Mouse (Mus musculus) myocyte (in vitro differentiated cells): ENCODE measurements around the gene Cstf2t.

Experiments used
- E2F4 ChIP-seq: IDR thresholded peaks from one replicate; pipeline ENCODE4 v1.6.1; 2011; ENCODE audit warnings: mild to moderate bottlenecking, control low read depth, moderate library complexity; ENCODE audit not compliant: insufficient read depth
- MAX ChIP-seq: IDR thresholded peaks from one replicate; pipeline ENCODE4 v1.6.1; 2011; ENCODE audit warnings: low read depth, mild to moderate bottlenecking, control low read depth
- MYOD1 ChIP-seq, 3 experiments: IDR thresholded peaks; one replicate each; pipeline ENCODE4 v1.6.1; 2011; ENCODE audit warnings: control low read depth in 2 of 3, low read depth in 2 of 3, mild to moderate bottlenecking in 2 of 3, moderate library complexity in 1 of 3; ENCODE audit not compliant: insufficient read length in 2 of 3, control insufficient read depth in 1 of 3
- MYOG ChIP-seq, 3 experiments: IDR thresholded peaks; one replicate each; pipeline ENCODE4 v1.6.1; 2011; ENCODE audit warnings: control low read depth in 2 of 3, low read depth in 2 of 3, mild to moderate bottlenecking in 2 of 3; ENCODE audit not compliant: insufficient read length in 2 of 3, control insufficient read depth in 1 of 3, insufficient read depth in 1 of 3
- POLR2A ChIP-seq: IDR thresholded peaks from one replicate; pipeline ENCODE4 v1.6.1; 2011; ENCODE audit warnings: low read depth, mild to moderate bottlenecking, control low read depth, moderate library complexity; ENCODE audit not compliant: insufficient read length
- POLR2AphosphoS2 ChIP-seq: IDR thresholded peaks from one replicate; pipeline ENCODE4 v1.6.1; 2011; ENCODE audit warnings: low read depth, control low read depth; ENCODE audit not compliant: insufficient read length
- REST ChIP-seq: IDR thresholded peaks from one replicate; pipeline ENCODE4 v1.6.1; 2011; ENCODE audit warnings: mild to moderate bottlenecking, control low read depth, moderate library complexity; ENCODE audit not compliant: insufficient read depth, insufficient read length
- SRF ChIP-seq: IDR thresholded peaks from one replicate; pipeline ENCODE4 v1.6.1; 2011; ENCODE audit warnings: low read depth; ENCODE audit not compliant: control insufficient read depth, insufficient read length
- TCF12 ChIP-seq: IDR thresholded peaks from one replicate; pipeline ENCODE4 v1.6.1; 2011; ENCODE audit warnings: mild to moderate bottlenecking, control low read depth; ENCODE audit not compliant: poor library complexity, insufficient read depth, severe bottlenecking

GRCm38 (mm10) chr19:31097857-31098256 is 15.2 kb downstream of the Cstf2t start:
- no peak for TF ChIP-seq TCF12
- TF ChIP-seq MAX: no peak
- TF ChIP-seq POLR2A: no peak
- TF ChIP-seq REST: no peak
- TF ChIP-seq MYOD1 (IDR thresholded peaks at IDR 0.05; ENCODE audit: control insufficient read depth in 1 of 3, insufficient read length in 2 of 3, low read depth in 2 of 3): no peak
- TF ChIP-seq MYOG (IDR thresholded peaks at IDR 0.05; ENCODE audit: control insufficient read depth in 1 of 3, insufficient read depth in 1 of 3, insufficient read length in 2 of 3, low read depth in 2 of 3): no peak
- TF ChIP-seq POLR2AphosphoS2: no peak
- no peak for TF ChIP-seq E2F4
- no peak for TF ChIP-seq SRF
